Mouse (Mus musculus) midbrain, postnatal 0 days (tissue): ENCODE results near the gene 9130409I23Rik. TPM values are rescaled to one million over a fixed set of nuclear protein-coding genes. Genes with fewer than 3 reads are reported as not detected.
A peak's percentile ranks its signal among the peaks of the same experiment; 100 is the strongest.

Experiments
- ATAC-seq: fragments of 200-750 bp; cut with Nextera tagmentation; 2 replicates; pipeline ENCODE4 v1.8.0; 2017; ENCODE audit warnings: moderate number of reproducible peaks, mild to moderate bottlenecking, moderate TSS enrichment, moderate library complexity; ENCODE audit not compliant: low FRiP score
- DNase-seq: peaks from one replicate; pipeline ENCODE4 v3.0.0-alpha.2; 2015; ENCODE audit warnings: low spot score
- H3K27ac ChIP-seq: fragments of 300-500 bp; sonication (generic); 2 replicates; pipeline ENCODE4 v1.5.1; 2014; ENCODE audit warnings: low read depth, mild to moderate bottlenecking, low read length, mixed read lengths
- H3K27me3 ChIP-seq: fragments of 300-500 bp; sonication (generic); 2 replicates; pipeline ENCODE4 v1.6.1; 2014; ENCODE audit warnings: low read length, control low read depth, mixed read lengths; ENCODE audit not compliant: insufficient read depth
- H3K36me3 ChIP-seq: fragments of 300-500 bp; sonication (generic); 2 replicates; pipeline ENCODE4 v1.6.1; 2014; ENCODE audit warnings: low read length, control low read depth, mixed read lengths; ENCODE audit not compliant: insufficient read depth
- H3K4me1 ChIP-seq: fragments of 300-500 bp; sonication (generic); 2 replicates; pipeline ENCODE4 v1.6.1; 2014; ENCODE audit warnings: mild to moderate bottlenecking, control low read depth, antibody characterized with exemption, low read length, mixed read lengths; ENCODE audit not compliant: insufficient read depth
- H3K4me2 ChIP-seq: fragments of 300-500 bp; sonication (generic); 2 replicates; pipeline ENCODE4 v1.6.1; 2014; ENCODE audit warnings: low read depth, mild to moderate bottlenecking, low read length, mixed read lengths; ENCODE audit not compliant: poor library complexity, severe bottlenecking
- H3K4me3 ChIP-seq: fragments of 300-500 bp; sonication (generic); 2 replicates; pipeline ENCODE4 v1.5.1; 2014; ENCODE audit warnings: low read depth, mild to moderate bottlenecking, low read length, moderate library complexity
- H3K9ac ChIP-seq: fragments of 300-500 bp; sonication (generic); replicated peaks from 2 replicates; pipeline ENCODE4 v1.6.1; 2014; ENCODE audit warnings: mild to moderate bottlenecking, low read length, moderate library complexity, mixed read lengths; ENCODE audit not compliant: poor library complexity, severe bottlenecking
- H3K9me3 ChIP-seq: fragments of 300-500 bp; sonication (generic); 2 replicates; pipeline ENCODE4 v1.6.1; 2016; ENCODE audit warnings: low read length, control low read depth
- CTCF ChIP-seq: IDR thresholded peaks from 2 replicates; pipeline ENCODE4 v1.5.1; 2016; ENCODE audit warnings: antibody characterized with exemption, mild to moderate bottlenecking
- WGBS: fragments of 180-500 bp; shearing (Covaris S2); extraction: QIAGEN DNeasy Blood & Tissue Kit; methylation state at CpG from one replicate; pipeline ENCODE4 v1.1.7; 2014; 5-methylcytosine and 5-hydroxymethylcytosine counted together
- polyA plus RNA-seq: library from polyadenylated mRNA; unstranded; fragments of >200 nt; fragmentation: Nextera tagmentation; extraction: Ambion mirVana; gene quantifications from 2 replicates; pipeline ENCODE4 v1.2.1, GENCODE M21; 2015
- total RNA-seq: library from RNA; depleted of rRNA; stranded (reverse); fragments of >200 nt; gene quantifications from 2 replicates; pipeline ENCODE4 v1.2.3, GENCODE M21; 2014

9130409I23Rik gene
- total and polyA plus RNA-seq, 2 experiments from 2014 or later = not detected

DNA sequence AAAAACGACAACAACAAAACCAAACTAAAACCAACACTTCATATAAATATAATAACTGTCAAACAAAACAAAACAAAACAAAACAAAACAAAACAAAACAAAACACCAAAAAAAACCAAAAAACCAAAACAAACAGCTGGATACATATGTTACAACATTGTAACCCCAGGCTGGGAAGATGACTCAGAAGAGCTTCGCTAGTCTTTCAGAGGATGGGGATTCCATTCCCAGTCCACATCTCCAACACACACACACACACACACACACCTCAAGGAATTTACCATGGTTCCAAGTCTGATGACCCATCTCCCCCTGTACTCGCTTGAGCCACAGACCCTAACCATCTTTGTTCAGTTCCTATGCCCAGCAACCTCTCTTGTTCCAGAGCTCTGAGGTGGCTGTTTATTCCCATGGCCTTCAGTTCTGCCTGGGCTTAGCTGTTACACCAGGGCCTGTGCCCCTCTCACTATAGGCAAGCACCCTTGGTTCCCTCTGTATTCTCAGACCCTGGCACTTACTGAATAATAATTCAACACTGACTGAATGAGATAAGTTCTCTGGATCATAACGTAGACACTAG, 41.9 kb upstream of the 9130409I23Rik start:
- H3K9me3 ChIP-seq = no peaks in the 10 kb centered on the region
- no peaks in the 10 kb centered on the region for H3K27me3 ChIP-seq
- DNase-seq = no peak
- no peaks in the 10 kb centered on the region for H3K36me3 ChIP-seq
- 91% methylated on average over 4 of the region's 4 CpGs for WGBS
- no peak overlapping the region for H3K9ac ChIP-seq
- no peak overlapping the region for H3K4me3 ChIP-seq
- TF ChIP-seq CTCF = no peak
- H3K4me1 ChIP-seq = no peaks in the 10 kb centered on the region
- H3K4me2 ChIP-seq = no peak overlapping the region
- no peak for ATAC-seq
- H3K27ac ChIP-seq = no peak overlapping the region

DNA sequence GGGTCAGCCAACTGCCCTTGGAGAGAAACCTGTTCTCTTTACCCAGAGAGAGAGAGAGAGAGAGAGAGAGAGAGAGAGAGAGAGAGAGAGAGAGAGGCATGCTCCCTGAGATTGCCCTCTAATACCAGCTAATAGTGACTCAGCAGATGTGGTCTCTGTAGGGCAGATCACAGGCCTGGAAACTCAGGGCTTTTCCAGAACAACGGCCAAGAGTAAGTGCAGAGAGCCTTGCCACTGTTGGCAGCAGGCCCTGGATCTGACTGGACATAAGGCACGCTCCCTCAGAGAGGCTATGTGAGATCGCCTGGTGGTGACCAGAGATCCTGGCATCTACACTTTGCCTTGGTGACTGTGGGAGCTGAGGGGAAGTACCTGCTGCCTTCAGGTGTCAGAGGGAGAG, 41.3 kb upstream of the 9130409I23Rik start:
- no peaks in the 10 kb centered on the region for H3K27me3 ChIP-seq
- ATAC-seq (no peak), DNase-seq (peak; percentile 47)
- no peak overlapping the region for H3K4me3 ChIP-seq
- no peak overlapping the region for H3K27ac ChIP-seq
- no peak overlapping the region for H3K4me2 ChIP-seq
- no peak overlapping the region for H3K9ac ChIP-seq
- H3K36me3 ChIP-seq = no peaks in the 10 kb centered on the region
- no peak for TF ChIP-seq CTCF
- WGBS = 70% methylated on average over 3 of the region's 3 CpGs
- no peaks in the 10 kb centered on the region for H3K9me3 ChIP-seq
- no peaks in the 10 kb centered on the region for H3K4me1 ChIP-seq

DNA sequence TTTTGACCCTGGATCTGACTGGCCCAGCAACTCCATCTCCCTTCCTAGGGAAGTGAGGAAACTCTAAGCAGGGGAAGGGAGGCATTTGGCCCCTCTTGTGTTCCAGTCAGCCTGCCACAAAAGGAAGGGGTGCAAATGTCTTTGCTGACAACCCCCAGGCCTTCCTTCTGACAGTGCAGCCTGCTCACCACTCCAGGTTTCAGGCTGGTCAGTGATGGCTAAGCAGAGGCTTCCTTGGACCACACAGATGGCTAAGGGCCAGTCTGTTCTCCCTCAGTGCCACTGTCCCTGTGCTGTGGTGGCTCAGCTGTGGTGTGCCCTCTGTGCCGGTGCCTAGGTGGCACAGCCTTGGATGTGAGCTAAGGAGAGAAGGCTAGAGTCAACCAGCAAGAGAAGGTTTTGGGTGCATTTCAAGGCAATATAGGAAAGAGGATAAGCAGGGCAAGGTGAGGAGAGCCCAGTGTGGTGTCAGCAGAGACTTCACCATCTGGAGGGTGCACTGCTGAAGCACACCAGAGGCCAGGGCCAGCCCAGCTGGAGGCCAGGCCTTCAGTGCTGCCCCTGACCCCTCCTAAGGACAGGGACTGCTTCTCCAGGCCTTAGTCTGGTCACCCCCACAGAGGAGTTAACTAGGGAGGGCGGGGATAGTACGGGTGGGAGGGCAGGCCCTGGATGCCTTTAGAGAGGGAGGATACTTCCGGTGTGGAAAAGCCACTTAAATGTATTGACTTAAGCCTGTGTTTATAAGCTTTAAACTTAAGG, 40.7 kb upstream of the 9130409I23Rik start:
- H3K9ac ChIP-seq = 0 out of 2 replicates have a peak overlapping the region, but pooled peaks have one; percentile 39
- no peak for TF ChIP-seq CTCF
- no peak overlapping the region for H3K4me3 ChIP-seq
- DNase-seq = no peak
- H3K9me3 ChIP-seq = no peaks in the 10 kb centered on the region
- H3K27me3 ChIP-seq = no peaks in the 10 kb centered on the region
- H3K27ac ChIP-seq = no peak overlapping the region
- ATAC-seq = no peak
- WGBS = 67% methylated on average over 4 of the region's 4 CpGs
- H3K36me3 ChIP-seq = no peaks in the 10 kb centered on the region
- no peak overlapping the region for H3K4me2 ChIP-seq
- H3K4me1 ChIP-seq = no peaks in the 10 kb centered on the region

DNA sequence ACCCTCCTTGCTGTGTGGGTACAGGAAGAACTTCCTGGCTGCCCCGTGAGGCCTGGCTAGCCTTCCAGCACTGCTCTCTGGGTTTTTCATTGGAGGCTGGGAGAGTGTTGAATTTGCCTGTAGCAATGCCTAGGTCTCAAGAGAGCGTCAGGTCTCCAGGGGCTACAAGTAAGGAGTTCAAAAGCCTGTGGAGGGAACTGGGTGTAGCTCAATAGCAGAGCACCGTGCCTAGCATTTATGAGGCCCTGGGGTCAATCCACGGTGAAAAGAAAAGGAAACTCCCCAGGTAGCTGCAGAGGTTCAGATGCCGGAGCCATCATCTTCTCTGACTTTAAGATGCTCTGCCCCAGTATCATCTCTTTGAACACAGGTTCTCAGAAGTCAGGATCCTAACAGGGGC, 39.4 kb upstream of the 9130409I23Rik start:
- H3K9ac ChIP-seq = no peak overlapping the region
- TF ChIP-seq CTCF = no peak
- no peaks in the 10 kb centered on the region for H3K4me1 ChIP-seq
- no peak overlapping the region for H3K27ac ChIP-seq
- no peak overlapping the region for H3K4me2 ChIP-seq
- no peaks in the 10 kb centered on the region for H3K9me3 ChIP-seq
- no peak overlapping the region for H3K4me3 ChIP-seq
- DNase-seq = no peak
- H3K36me3 ChIP-seq = no peaks in the 10 kb centered on the region
- H3K27me3 ChIP-seq = no peaks in the 10 kb centered on the region
- no peak for ATAC-seq
- WGBS = 64% methylated on average over 5 of the region's 5 CpGs

DNA sequence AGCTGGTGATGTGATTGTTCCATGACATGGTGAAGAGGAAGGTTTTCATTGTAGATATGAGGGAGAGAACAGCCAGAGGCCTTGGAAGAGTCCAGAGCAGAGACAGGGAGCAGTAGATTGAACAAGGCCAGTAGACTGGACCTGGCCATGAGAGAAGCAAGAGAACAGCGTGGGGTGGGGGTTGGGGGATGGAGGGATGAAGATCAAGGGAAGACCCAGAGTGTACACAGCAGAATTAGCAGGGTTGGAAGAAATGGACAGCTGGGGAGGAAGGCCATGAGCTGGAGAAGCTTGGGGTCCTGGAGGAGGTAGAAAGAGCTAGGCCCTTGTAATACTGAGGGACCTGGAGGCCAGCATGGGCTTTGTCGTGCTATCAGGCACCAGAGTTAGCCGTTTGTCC, 38.6 kb upstream of the 9130409I23Rik start:
- no peak overlapping the region for H3K4me3 ChIP-seq
- H3K9ac ChIP-seq = no peak overlapping the region
- no peak for TF ChIP-seq CTCF
- no peaks in the 10 kb centered on the region for H3K36me3 ChIP-seq
- no peaks in the 10 kb centered on the region; the same call in 1 of the 2 replicates for H3K4me1 ChIP-seq
- H3K27ac ChIP-seq = no peak overlapping the region
- ATAC-seq = no peak
- WGBS = 74% methylated on average over 3 of the region's 3 CpGs
- no peaks in the 10 kb centered on the region for H3K9me3 ChIP-seq
- DNase-seq = no peak
- no peak overlapping the region for H3K4me2 ChIP-seq
- H3K27me3 ChIP-seq = no peaks in the 10 kb centered on the region

DNA sequence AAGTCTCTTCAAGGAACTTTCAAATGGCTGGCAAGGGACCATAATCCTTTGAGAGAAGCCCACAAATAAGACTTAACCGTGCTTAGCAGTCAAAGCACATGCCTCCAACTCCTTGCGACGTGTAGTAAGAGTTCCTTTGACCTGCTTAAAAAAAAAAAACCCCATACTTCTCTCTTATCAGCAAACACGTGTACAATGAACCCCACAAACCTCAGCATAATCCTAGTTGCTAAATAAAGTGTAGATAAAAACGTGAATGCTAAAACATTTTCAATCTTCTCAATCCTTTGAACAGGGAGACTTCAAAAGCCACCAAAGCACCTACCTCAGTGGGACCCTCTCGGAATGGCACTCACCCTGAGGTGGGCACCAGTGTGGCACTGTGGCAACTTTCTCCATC, 37.6 kb upstream of the 9130409I23Rik start:
- Histone ChIP-seq H3K36me3 (no peaks in the 10 kb centered on the region), H3K4me1 (no peaks in the 10 kb centered on the region; the same call in 1 of the 2 replicates), H3K9ac (no peak overlapping the region), H3K27ac (no peak overlapping the region), H3K9me3 (no peaks in the 10 kb centered on the region), H3K27me3 (no peaks in the 10 kb centered on the region), H3K4me2 (no peak overlapping the region), H3K4me3 (no peak overlapping the region)
- ATAC-seq = no peak
- 70% methylated on average over 6 of the region's 6 CpGs for WGBS
- no peak for DNase-seq
- TF ChIP-seq CTCF = no peak
